Mouse (Mus musculus) intestine, postnatal 0 days (tissue): Measurements from ENCODE around the gene Nup93. TPM values are rescaled to one million over a fixed set of nuclear protein-coding genes. Genes with fewer than 3 reads are reported as not detected.

ENCODE experiments used
- ATAC-seq: fragments of 200-750 bp; cut with Nextera tagmentation; 2 replicates; pipeline ENCODE4 v1.8.0; 2017; ENCODE audit warnings: mild to moderate bottlenecking, moderate TSS enrichment, moderate library complexity
- H3K27ac ChIP-seq: fragments of 300-500 bp; sonication (generic); 2 replicates; pipeline ENCODE4 v1.5.1; 2014; ENCODE audit warnings: mild to moderate bottlenecking, low read depth, low read length, moderate library complexity
- H3K27me3 ChIP-seq: fragments of 300-500 bp; sonication (generic); replicated peaks from 2 replicates; pipeline ENCODE4 v1.6.1; 2014; ENCODE audit warnings: low read length, mixed read lengths; ENCODE audit not compliant: control insufficient read depth, insufficient read depth
- H3K36me3 ChIP-seq: fragments of 300-500 bp; sonication (generic); 2 replicates; pipeline ENCODE4 v1.6.1; 2014; ENCODE audit warnings: mild to moderate bottlenecking, moderate library complexity; ENCODE audit not compliant: control insufficient read depth, insufficient read depth
- H3K4me1 ChIP-seq: fragments of 300-500 bp; sonication (generic); replicated peaks from 2 replicates; pipeline ENCODE4 v1.6.1; 2014; ENCODE audit warnings: antibody characterized with exemption, low read length, mixed read lengths; ENCODE audit not compliant: control insufficient read depth, insufficient read depth
- H3K4me2 ChIP-seq: fragments of 300-500 bp; sonication (generic); replicated peaks from 2 replicates; pipeline ENCODE4 v1.6.1; 2014; ENCODE audit warnings: low read depth, mild to moderate bottlenecking, moderate library complexity
- H3K4me3 ChIP-seq: fragments of 300-500 bp; sonication (generic); 2 replicates; pipeline ENCODE4 v1.5.1; 2014; ENCODE audit warnings: low read depth, low read length
- H3K9ac ChIP-seq: fragments of 300-500 bp; sonication (generic); 2 replicates; pipeline ENCODE4 v1.6.1; 2014; ENCODE audit warnings: mild to moderate bottlenecking, low read depth, low read length
- H3K9me3 ChIP-seq: fragments of 300-500 bp; sonication (generic); 2 replicates; pipeline ENCODE4 v1.6.1; 2016; ENCODE audit warnings: mixed run types; ENCODE audit not compliant: control insufficient read depth
- CTCF ChIP-seq: sonication (generic); IDR thresholded peaks from 2 replicates; pipeline ENCODE4 v1.5.1; 2016; ENCODE audit warnings: low read depth, mild to moderate bottlenecking, control low read depth, antibody characterized with exemption, moderate library complexity
- WGBS: fragments of 180-500 bp; shearing (Covaris S2); extraction: QIAGEN DNeasy Blood & Tissue Kit; methylation state at CpG from one replicate; pipeline ENCODE4 v1.1.7; 2014; 5-methylcytosine and 5-hydroxymethylcytosine counted together
- polyA plus RNA-seq: library from polyadenylated mRNA; unstranded; fragments of >200 nt; fragmentation: Nextera tagmentation; extraction: Ambion mirVana; gene quantifications from 2 replicates; pipeline ENCODE4 v1.2.1, GENCODE M21; 2015

The Nup93 gene
- polyA plus RNA-seq, 1 experiment from 2014 or later: 21.9 TPM

GRCm38 (mm10) chr8:94172809-94173732, 41.3 kb upstream of the Nup93 start:
- no peaks in the 10 kb centered on the region for H3K9me3 ChIP-seq
- no peak for TF ChIP-seq CTCF
- H3K36me3 ChIP-seq: no peaks in the 10 kb centered on the region
- peak overlapping the region; percentile 55 for H3K9ac ChIP-seq
- peak; percentile 2; the same call in 1 of the 2 replicates for ATAC-seq
- peak overlapping the region; percentile 51 for H3K4me3 ChIP-seq
- peak overlapping the region; percentile 78 for H3K27ac ChIP-seq
- WGBS: 2% methylated on average over 39 of the region's 39 CpGs
- peak overlapping the region; percentile 76 for H3K4me2 ChIP-seq
- peaks cover 2% of the 10 kb centered on the region; the same call in 1 of the 2 replicates for H3K27me3 ChIP-seq
- no peaks in the 10 kb centered on the region for H3K4me1 ChIP-seq

GRCm38 (mm10) chr8:94173848-94174403, 40.4 kb upstream of the Nup93 start:
- H3K9me3 ChIP-seq: no peaks in the 10 kb centered on the region
- no peak for ATAC-seq
- 46% methylated on average over 11 of the region's 11 CpGs for WGBS
- no peaks in the 10 kb centered on the region for H3K4me1 ChIP-seq
- TF ChIP-seq CTCF: peak; percentile 23
- no peaks in the 10 kb centered on the region for H3K36me3 ChIP-seq
- H3K4me3 ChIP-seq: peak overlapping the region; percentile 51; the same call in 1 of the 2 replicates
- H3K9ac ChIP-seq: no peak overlapping the region
- peak overlapping the region; percentile 23; the same call in 1 of the 2 replicates for H3K27ac ChIP-seq
- H3K27me3 ChIP-seq: peaks cover 2% of the 10 kb centered on the region; the same call in 1 of the 2 replicates
- H3K4me2 ChIP-seq: peak overlapping the region; percentile 76

- TF ChIP-seq CTCF: peak; percentile 52
- peaks cover 2% of the 10 kb centered on the region; the same call in 1 of the 2 replicates for H3K27me3 ChIP-seq
- H3K4me2 ChIP-seq: no peak overlapping the region
- no peak overlapping the region for H3K27ac ChIP-seq
- H3K9me3 ChIP-seq: no peaks in the 10 kb centered on the region
- no peak overlapping the region for H3K4me3 ChIP-seq
- H3K36me3 ChIP-seq: no peaks in the 10 kb centered on the region
- no peak for ATAC-seq
- WGBS: 50% methylated on average over 7 of the region's 7 CpGs
- H3K4me1 ChIP-seq: no peaks in the 10 kb centered on the region
- H3K9ac ChIP-seq: no peak overlapping the region
These were observed 39.6 kb upstream of the Nup93 start for GRCm38 (mm10) chr8:94174619-94175213.

GRCm38 (mm10) chr8:94177716-94178390, 36.5 kb upstream of the Nup93 start:
- no peaks in the 10 kb centered on the region for H3K9me3 ChIP-seq
- peak overlapping the region; percentile 67 for H3K4me2 ChIP-seq
- no peak overlapping the region for H3K9ac ChIP-seq
- H3K36me3 ChIP-seq: no peaks in the 10 kb centered on the region
- no peak overlapping the region for H3K4me3 ChIP-seq
- no peaks in the 10 kb centered on the region for H3K4me1 ChIP-seq
- ATAC-seq: no peak
- peak overlapping the region; percentile 87 for H3K27ac ChIP-seq
- TF ChIP-seq CTCF: no peak
- peaks cover under 1% of the 10 kb centered on the region; the same call in 1 of the 2 replicates for H3K27me3 ChIP-seq
- 44% methylated on average over 7 of the region's 7 CpGs for WGBS

- Histone ChIP-seq H3K4me3 (peak within 1 kb of the TSS; percentile 65), H3K4me2 (peak within 1 kb of the TSS; percentile 67), H3K27ac (peak within 1 kb of the TSS; percentile 87), H3K4me1 (no peaks in the 10 kb centered on the region), H3K9me3 (no peaks in the 10 kb centered on the region), H3K9ac (peak within 1 kb of the TSS; percentile 67), H3K27me3 (no peaks in the 10 kb centered on the region), H3K36me3 (no peaks in the 10 kb centered on the region)
- TF ChIP-seq CTCF: no peak
- ATAC-seq: peak; percentile 86
- WGBS: under 1% methylated on average over 50 of the region's 50 CpGs
These were observed 35.3 kb upstream of the Nup93 start, which contains the start of gene Mt1 for GRCm38 (mm10) chr8:94178857-94179712. Gene Mt1 (plus strand): TSS chr8:94179082.
